Mouse (Mus musculus) liver, postnatal 0 days (tissue): Measurements from ENCODE around the gene Mapk11. TPM values are rescaled to one million over a fixed set of nuclear protein-coding genes. Genes with fewer than 3 reads are reported as not detected.

Experiments used
- ATAC-seq: fragments of 200-750 bp; cut with Nextera tagmentation; 2 replicates; pipeline ENCODE4 v1.8.0; 2017; ENCODE audit warnings: mild to moderate bottlenecking, moderate library complexity
- DNase-seq: peaks from one replicate; pipeline ENCODE4 v3.0.0-alpha.2; 2016
- H3K27ac ChIP-seq: fragments of 300-500 bp; sonication (generic); 2 replicates; pipeline ENCODE4 v1.5.1; 2014; ENCODE audit warnings: antibody characterized with exemption, moderate library complexity, mild to moderate bottlenecking, low read depth
- H3K27me3 ChIP-seq: fragments of 300-500 bp; sonication (generic); 2 replicates; pipeline ENCODE4 v1.6.1; 2014; ENCODE audit warnings: low read length, control low read depth, mixed read lengths; ENCODE audit not compliant: insufficient read depth
- H3K36me3 ChIP-seq: fragments of 300-500 bp; sonication (generic); replicated peaks from 2 replicates; pipeline ENCODE4 v1.6.1; 2014; ENCODE audit warnings: mild to moderate bottlenecking, control low read depth, low read length, moderate library complexity, mixed read lengths; ENCODE audit not compliant: insufficient read depth
- H3K4me1 ChIP-seq: fragments of 300-500 bp; sonication (generic); 2 replicates; pipeline ENCODE4 v1.6.1; 2014; ENCODE audit warnings: antibody characterized with exemption, mild to moderate bottlenecking, control low read depth; ENCODE audit not compliant: insufficient read depth
- H3K4me2 ChIP-seq: fragments of 300-500 bp; sonication (generic); 2 replicates; pipeline ENCODE4 v1.6.1; 2014; ENCODE audit warnings: low read depth, mild to moderate bottlenecking, low read length, moderate library complexity, mixed read lengths
- H3K4me3 ChIP-seq: fragments of 300-500 bp; sonication (generic); 2 replicates; pipeline ENCODE4 v1.5.1; 2014; ENCODE audit warnings: low read depth, low read length
- H3K9ac ChIP-seq: fragments of 300-500 bp; sonication (generic); replicated peaks from 2 replicates; pipeline ENCODE4 v1.6.1; 2014; ENCODE audit warnings: mild to moderate bottlenecking, moderate library complexity
- H3K9me3 ChIP-seq: fragments of 300-500 bp; sonication (generic); 2 replicates; pipeline ENCODE4 v1.6.1; 2016; ENCODE audit warnings: mild to moderate bottlenecking, control low read depth, low read length, mixed read lengths
- CTCF ChIP-seq: sonication (generic); IDR thresholded peaks from 2 replicates; pipeline ENCODE4 v1.5.1; 2016; ENCODE audit warnings: antibody characterized with exemption, low read depth
- EP300 ChIP-seq: IDR thresholded peaks from 2 replicates; pipeline ENCODE4 v1.6.1; 2016; ENCODE audit warnings: antibody characterized with exemption, low read depth, mild to moderate bottlenecking
- WGBS: fragments of 180-500 bp; shearing (Covaris S2); extraction: QIAGEN DNeasy Blood & Tissue Kit; methylation state at CpG from one replicate; pipeline ENCODE4 v1.1.7; 2014; ENCODE audit not compliant: insufficient replicate concordance; 5-methylcytosine and 5-hydroxymethylcytosine counted together
- polyA plus RNA-seq: library from polyadenylated mRNA; unstranded; fragments of >200 nt; fragmentation: Nextera tagmentation; extraction: Ambion mirVana; gene quantifications from 2 replicates; pipeline ENCODE4 v1.2.1, GENCODE M21; 2015

Mapk11 gene
- polyA plus RNA-seq, 1 experiment from 2014 or later = 0.81 TPM

GRCm38 (mm10) chr15:89158516-89158915 lies 9.1 kb upstream of the Mapk11 start:
- Histone ChIP-seq H3K27me3 (no peaks in the 10 kb centered on the region), H3K9me3 (no peaks in the 10 kb centered on the region), H3K9ac (no peak overlapping the region), H3K27ac (no peak overlapping the region), H3K4me2 (no peak overlapping the region), H3K36me3 (peaks cover 77% of the 10 kb centered on the region), H3K4me3 (no peak overlapping the region), H3K4me1 (no peaks in the 10 kb centered on the region)
- no peak for TF ChIP-seq CTCF
- no peak for TF ChIP-seq EP300
- WGBS = 82% methylated on average over 16 of the region's 16 CpGs
- no peak for ATAC-seq
- DNase-seq = no peak

GRCm38 (mm10) chr15:89157954-89158353 lies 8.5 kb upstream of the Mapk11 start:
- ATAC-seq (peak; percentile 45), DNase-seq (peak; percentile 78)
- Histone ChIP-seq H3K4me2 (no peak overlapping the region), H3K9ac (no peak overlapping the region), H3K4me1 (no peaks in the 10 kb centered on the region), H3K27ac (no peak overlapping the region), H3K27me3 (no peaks in the 10 kb centered on the region), H3K36me3 (peaks cover 72% of the 10 kb centered on the region), H3K9me3 (no peaks in the 10 kb centered on the region), H3K4me3 (no peak overlapping the region)
- TF ChIP-seq EP300 = no peak
- TF ChIP-seq CTCF = peak; percentile 81
- 55% methylated on average over 7 of the region's 7 CpGs for WGBS

- no peak for ATAC-seq
Measured at GRCm38 (mm10) chr15:89152312-89152711, 2.9 kb upstream of the Mapk11 start.

GRCm38 (mm10) chr15:89150041-89150390 lies 588 bp upstream of the Mapk11 start:
- 6% methylated on average over 13 of the region's 13 CpGs for WGBS
- no peak overlapping the region for H3K4me3 ChIP-seq
- H3K4me2 ChIP-seq = peak overlapping the region; percentile 86
- ATAC-seq = peak; percentile 24; the same call in 1 of the 2 replicates
- peaks cover 8% of the 10 kb centered on the region for H3K36me3 ChIP-seq
- H3K9ac ChIP-seq = no peak overlapping the region
- H3K27me3 ChIP-seq = peaks cover 53% of the 10 kb centered on the region
- H3K4me1 ChIP-seq = peaks cover 10% of the 10 kb centered on the region
- no peak overlapping the region for H3K27ac ChIP-seq
- DNase-seq = peak; percentile 67
- H3K9me3 ChIP-seq = no peaks in the 10 kb centered on the region
- TF ChIP-seq CTCF (no peak), EP300 (no peak)

More at GRCm38 (mm10) chr15:89152312-89152711, 2.9 kb upstream of the Mapk11 start:
- no peak for DNase-seq
- H3K4me3 ChIP-seq = no peak overlapping the region
- TF ChIP-seq EP300 = no peak
- TF ChIP-seq CTCF = no peak
- H3K4me2 ChIP-seq = no peak overlapping the region
- no peak overlapping the region for H3K9ac ChIP-seq
- H3K4me1 ChIP-seq = peaks cover 8% of the 10 kb centered on the region; the same call in 1 of the 2 replicates
- H3K9me3 ChIP-seq = no peaks in the 10 kb centered on the region
- H3K27me3 ChIP-seq = peaks cover 31% of the 10 kb centered on the region
- H3K36me3 ChIP-seq = peaks cover 30% of the 10 kb centered on the region
- no peak overlapping the region for H3K27ac ChIP-seq

- peak overlapping the region; percentile 62 for H3K9ac ChIP-seq
- H3K27me3 ChIP-seq = peaks cover 59% of the 10 kb centered on the region
- H3K4me3 ChIP-seq = peak overlapping the region; percentile 61
- no peak overlapping the region for H3K27ac ChIP-seq
- ATAC-seq (no peak), DNase-seq (no peak)
- H3K9me3 ChIP-seq = no peaks in the 10 kb centered on the region
- H3K36me3 ChIP-seq = 0 out of 2 replicates have a peak, but pooled peaks cover 1% of the 10 kb centered on the region
- TF ChIP-seq EP300 (no peak), CTCF (no peak)
- peaks cover 10% of the 10 kb centered on the region for H3K4me1 ChIP-seq
- peak overlapping the region; percentile 86 for H3K4me2 ChIP-seq
- WGBS = 10% methylated on average over 25 of the region's 25 CpGs
Measured at GRCm38 (mm10) chr15:89148496-89149270, 745 bp downstream of the Mapk11 start.

GRCm38 (mm10) chr15:89147895-89148294 lies 1.5 kb downstream of the Mapk11 start:
- H3K4me1 ChIP-seq = peaks cover 10% of the 10 kb centered on the region
- H3K27me3 ChIP-seq = peaks cover 64% of the 10 kb centered on the region
- no peak overlapping the region for H3K9ac ChIP-seq
- no peak overlapping the region for H3K27ac ChIP-seq
- ATAC-seq (no peak), DNase-seq (no peak)
- no peak overlapping the region for H3K4me3 ChIP-seq
- H3K4me2 ChIP-seq = no peak overlapping the region
- no peaks in the 10 kb centered on the region for H3K9me3 ChIP-seq
- 65% methylated on average over 4 of the region's 4 CpGs for WGBS
- TF ChIP-seq EP300 (no peak), CTCF (no peak)
- no peaks in the 10 kb centered on the region for H3K36me3 ChIP-seq
